Mouse (Mus musculus) midbrain, embryonic 15.5 days (tissue): Measurements from ENCODE around the gene Zkscan1. TPM values are rescaled to one million over a fixed set of nuclear protein-coding genes. Genes with fewer than 3 reads are reported as not detected.
A peak's percentile ranks its signal among the peaks of the same experiment; 100 is the strongest.
"Not testable (repeated sequence)": the region's sequence is repeated elsewhere in the genome, so short reads cannot be mapped to it uniquely, and the experiment has no call there.

Source experiments
- ATAC-seq: fragments of 200-750 bp; cut with Nextera tagmentation; replicated peaks from 2 replicates; pipeline ENCODE4 v1.8.0; 2017; ENCODE audit warnings: moderate TSS enrichment
- H3K27ac ChIP-seq: fragments of 300-500 bp; sonication (generic); 2 replicates; pipeline ENCODE4 v1.5.1; 2015; ENCODE audit warnings: mild to moderate bottlenecking, inconsistent platforms
- H3K27me3 ChIP-seq: fragments of 300-500 bp; sonication (generic); replicated peaks from 2 replicates; pipeline ENCODE4 v1.6.1; 2015; ENCODE audit warnings: inconsistent platforms
- H3K36me3 ChIP-seq: fragments of 300-500 bp; sonication (generic); replicated peaks from 2 replicates; pipeline ENCODE4 v1.6.1; 2015; ENCODE audit warnings: inconsistent platforms
- H3K4me1 ChIP-seq: fragments of 300-500 bp; sonication (generic); 2 replicates; pipeline ENCODE4 v1.6.1; 2015; ENCODE audit warnings: inconsistent platforms
- H3K4me2 ChIP-seq: fragments of 300-500 bp; sonication (generic); 2 replicates; pipeline ENCODE4 v1.6.1; 2015; ENCODE audit warnings: inconsistent platforms, mild to moderate bottlenecking, moderate library complexity
- H3K4me3 ChIP-seq: fragments of 300-500 bp; sonication (generic); 2 replicates; pipeline ENCODE4 v1.5.1; 2015; ENCODE audit warnings: mild to moderate bottlenecking, inconsistent platforms
- H3K9ac ChIP-seq: fragments of 300-500 bp; sonication (generic); 2 replicates; pipeline ENCODE4 v1.6.1; 2015; ENCODE audit warnings: mild to moderate bottlenecking, inconsistent platforms
- H3K9me3 ChIP-seq: fragments of 300-500 bp; sonication (generic); 2 replicates; pipeline ENCODE4 v1.6.1; 2016; ENCODE audit warnings: inconsistent platforms
- WGBS: fragments of 180-500 bp; shearing (Covaris S2); methylation state at CpG from one replicate; pipeline ENCODE4 v1.1.7; 2015; ENCODE audit warnings: mixed read lengths; 5-methylcytosine and 5-hydroxymethylcytosine counted together
- polyA plus RNA-seq: library from polyadenylated mRNA; unstranded; fragments of >200 nt; fragmentation: Nextera tagmentation; extraction: Ambion mirVana; gene quantifications from 2 replicates; pipeline ENCODE4 v1.2.1, GENCODE M21; 2015

The Zkscan1 gene
- polyA plus RNA-seq, 1 experiment from 2014 or later = 25.8 TPM

- no peak for ATAC-seq
Measured at GRCm38 (mm10) chr5:138088366-138088765, 3.5 kb downstream of the Zkscan1 start.

GRCm38 (mm10) chr5:138089108-138089551 is 4.2 kb downstream of the Zkscan1 start:
- 93% methylated on average over 6 of the region's 6 CpGs for WGBS
- H3K4me2 ChIP-seq = no peak overlapping the region
- no peaks in the 10 kb centered on the region for H3K9me3 ChIP-seq
- no peak overlapping the region for H3K4me3 ChIP-seq
- H3K27ac ChIP-seq = no peak overlapping the region
- peaks cover 37% of the 10 kb centered on the region for H3K4me1 ChIP-seq
- no peak for ATAC-seq
- H3K9ac ChIP-seq = no peak overlapping the region
- peaks cover 16% of the 10 kb centered on the region; the same call in 1 of the 2 replicates for H3K36me3 ChIP-seq
- H3K27me3 ChIP-seq = no peaks in the 10 kb centered on the region

More at GRCm38 (mm10) chr5:138088366-138088765, 3.5 kb downstream of the Zkscan1 start:
- H3K4me1 ChIP-seq = peaks cover 37% of the 10 kb centered on the region
- no peak overlapping the region for H3K4me2 ChIP-seq
- H3K36me3 ChIP-seq = peaks cover 12% of the 10 kb centered on the region; the same call in 1 of the 2 replicates
- H3K9ac ChIP-seq = no peak overlapping the region
- H3K4me3 ChIP-seq = no peak overlapping the region
- no peaks in the 10 kb centered on the region for H3K27me3 ChIP-seq
- 83% methylated on average over 3 of the region's 3 CpGs for WGBS
- H3K27ac ChIP-seq = no peak overlapping the region
- H3K9me3 ChIP-seq = no peaks in the 10 kb centered on the region

- H3K9me3 ChIP-seq = no peaks in the 10 kb centered on the region
- 70% methylated on average over 3 of the region's 3 CpGs for WGBS
- no peak for ATAC-seq
- no peaks in the 10 kb centered on the region for H3K27me3 ChIP-seq
- no peak overlapping the region for H3K27ac ChIP-seq
- no peak overlapping the region for H3K4me2 ChIP-seq
- no peak overlapping the region for H3K9ac ChIP-seq
- peaks cover 35% of the 10 kb centered on the region for H3K4me1 ChIP-seq
- H3K36me3 ChIP-seq = peaks cover 27% of the 10 kb centered on the region; the same call in 1 of the 2 replicates
- H3K4me3 ChIP-seq = no peak overlapping the region
Measured at GRCm38 (mm10) chr5:138090271-138090670, 5.4 kb downstream of the Zkscan1 start.

GRCm38 (mm10) chr5:138090737-138091136 is 5.9 kb downstream of the Zkscan1 start:
- H3K27ac ChIP-seq = no peak overlapping the region
- ATAC-seq = no peak
- no peak overlapping the region for H3K4me3 ChIP-seq
- no peaks in the 10 kb centered on the region for H3K9me3 ChIP-seq
- H3K36me3 ChIP-seq = peaks cover 29% of the 10 kb centered on the region; the same call in 1 of the 2 replicates
- 95% methylated on average over 5 of the region's 5 CpGs for WGBS
- H3K4me2 ChIP-seq = no peak overlapping the region
- peaks cover 35% of the 10 kb centered on the region for H3K4me1 ChIP-seq
- no peak overlapping the region for H3K9ac ChIP-seq
- H3K27me3 ChIP-seq = no peaks in the 10 kb centered on the region

- Histone ChIP-seq H3K4me3 (no peak overlapping the region), H3K27ac (no peak overlapping the region), H3K4me2 (no peak overlapping the region), H3K4me1 (peaks cover 15% of the 10 kb centered on the region), H3K9ac (no peak overlapping the region), H3K27me3 (no peaks in the 10 kb centered on the region), H3K36me3 (peaks cover 43% of the 10 kb centered on the region; the same call in 1 of the 2 replicates), H3K9me3 (no peaks in the 10 kb centered on the region)
- WGBS = 95% methylated on average over 4 of the region's 4 CpGs
- no peak for ATAC-seq
Measured at GRCm38 (mm10) chr5:138092771-138093170, 7.9 kb downstream of the Zkscan1 start.

GRCm38 (mm10) chr5:138094474-138094873 is 9.6 kb downstream of the Zkscan1 start:
- no peak overlapping the region for H3K27ac ChIP-seq
- H3K36me3 ChIP-seq = peaks cover 53% of the 10 kb centered on the region
- ATAC-seq = no peak
- H3K27me3 ChIP-seq = no peaks in the 10 kb centered on the region
- 95% methylated on average over 6 of the region's 6 CpGs for WGBS
- no peak overlapping the region for H3K4me2 ChIP-seq
- no peak overlapping the region for H3K9ac ChIP-seq
- H3K4me3 ChIP-seq = no peak overlapping the region
- H3K9me3 ChIP-seq = no peaks in the 10 kb centered on the region
- no peaks in the 10 kb centered on the region for H3K4me1 ChIP-seq

- WGBS = 96% methylated on average over 2 of the region's 2 CpGs
Measured at GRCm38 (mm10) chr5:138104976-138105375, 20.1 kb downstream of the Zkscan1 start.

GRCm38 (mm10) chr5:138107130-138107529 is 22.2 kb downstream of the Zkscan1 start:
- Histone ChIP-seq H3K27ac (no peak overlapping the region), H3K27me3 (no peaks in the 10 kb centered on the region), H3K4me1 (no peaks in the 10 kb centered on the region), H3K9me3 (no peaks in the 10 kb centered on the region), H3K9ac (no peak overlapping the region), H3K4me2 (no peak overlapping the region), H3K4me3 (no peak overlapping the region), H3K36me3 (peaks cover 26% of the 10 kb centered on the region; the same call in 1 of the 2 replicates)
- ATAC-seq = no peak
- 67% methylated on average over 3 of the region's 3 CpGs for WGBS

More at GRCm38 (mm10) chr5:138104976-138105375, 20.1 kb downstream of the Zkscan1 start:
- Histone ChIP-seq H3K9ac (no peak overlapping the region), H3K4me3 (no peak overlapping the region), H3K4me2 (no peak overlapping the region), H3K36me3 (peaks cover 48% of the 10 kb centered on the region), H3K27ac (no peak overlapping the region), H3K27me3 (no peaks in the 10 kb centered on the region), H3K9me3 (no peaks in the 10 kb centered on the region), H3K4me1 (no peaks in the 10 kb centered on the region)
- ATAC-seq = no peak

GRCm38 (mm10) chr5:138109847-138110396 is 25.0 kb downstream of the Zkscan1 start:
- not testable (repeated sequence) for H3K4me3 ChIP-seq, H3K9me3 ChIP-seq, H3K4me1 ChIP-seq, H3K27me3 ChIP-seq, H3K4me2 ChIP-seq, H3K27ac ChIP-seq, ATAC-seq, H3K36me3 ChIP-seq, H3K9ac ChIP-seq
- 71% methylated on average over 4 of the region's 4 CpGs for WGBS

- peak; percentile 97 for ATAC-seq
- Histone ChIP-seq H3K4me2 (peak within 1 kb of the TSS; percentile 66), H3K27ac (peak within 1 kb of the TSS; percentile 92), H3K4me1 (peaks cover 19% of the 10 kb centered on the region), H3K9ac (peak within 1 kb of the TSS; percentile 75), H3K27me3 (no peaks in the 10 kb centered on the region), H3K4me3 (peak within 1 kb of the TSS; percentile 68), H3K9me3 (no peaks in the 10 kb centered on the region), H3K36me3 (0 out of 2 replicates have a peak, but pooled peaks cover 4% of the 10 kb centered on the region)
- WGBS = 7% methylated on average over 38 of the region's 38 CpGs
Measured at GRCm38 (mm10) chr5:138116255-138117198, 31.6 kb downstream of the Zkscan1 start, which contains the start of gene Zscan21. TSS of gene Zscan21 (plus strand) at chr5:138116903.

- ATAC-seq = peak; percentile 59
- H3K36me3 ChIP-seq = 0 out of 2 replicates have a peak, but pooled peaks cover 7% of the 10 kb centered on the region
- peak overlapping the region; percentile 92 for H3K27ac ChIP-seq
- no peaks in the 10 kb centered on the region for H3K9me3 ChIP-seq
- H3K27me3 ChIP-seq = no peaks in the 10 kb centered on the region
- 6% methylated on average over 16 of the region's 16 CpGs for WGBS
- H3K4me2 ChIP-seq = peak overlapping the region; percentile 66
- H3K9ac ChIP-seq = peak overlapping the region; percentile 75
- peak overlapping the region; percentile 68 for H3K4me3 ChIP-seq
- H3K4me1 ChIP-seq = peaks cover 19% of the 10 kb centered on the region
Measured at GRCm38 (mm10) chr5:138117199-138118015, 32.5 kb downstream of the Zkscan1 start.
